Mouse (Mus musculus): ENCODE results near the gene Gm6217.
"Not testable (repeated sequence)": the region's sequence is repeated elsewhere in the genome, so short reads cannot be mapped to it uniquely, and the experiment has no call there.

Gene Gm6217

DNA sequence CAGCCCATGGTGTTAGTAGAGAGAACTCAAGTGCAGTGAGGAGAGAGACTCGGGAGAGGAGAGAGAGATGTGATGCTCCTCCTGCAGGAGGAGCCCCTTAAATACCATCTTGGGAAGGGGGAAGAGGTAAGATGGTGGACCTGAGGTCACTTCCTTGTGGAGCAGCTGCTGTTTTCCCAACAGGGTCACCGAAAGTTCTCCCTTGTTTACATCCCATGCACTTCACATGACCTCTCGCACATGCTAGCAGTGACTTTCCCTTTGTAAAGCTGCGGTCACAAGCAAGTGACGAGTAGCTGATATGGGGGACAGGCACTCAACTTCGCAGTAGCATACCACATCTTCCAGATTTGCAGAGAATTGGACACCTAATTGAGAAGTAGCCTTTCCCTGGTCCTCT, at the start of gene Gm6217:
Gm6217 (minus strand) TSS at position 74 of the 400 bp plus-strand sequence.
- DNase-seq: not testable (repeated sequence)

DNA sequence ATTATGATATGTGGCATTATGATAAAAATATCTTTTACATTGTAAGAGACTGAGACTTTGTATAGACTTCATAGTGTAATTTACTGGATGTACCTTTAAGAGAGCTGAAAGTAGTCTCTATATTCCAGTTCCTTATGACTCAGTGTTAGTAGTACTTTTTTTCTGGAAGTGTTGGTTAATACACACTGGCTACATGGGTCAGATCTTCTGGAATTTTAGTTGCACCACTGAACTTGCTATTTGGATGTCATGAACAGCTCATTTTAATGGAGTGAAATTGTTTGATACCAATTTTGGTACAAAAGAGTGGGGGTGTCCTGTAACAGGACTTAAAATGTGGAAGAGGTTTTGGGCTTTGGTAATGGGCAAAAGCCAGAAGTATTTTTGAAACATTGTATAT, 46.6 kb upstream of the Gm6217 start:
- no peak for DNase-seq

DNA sequence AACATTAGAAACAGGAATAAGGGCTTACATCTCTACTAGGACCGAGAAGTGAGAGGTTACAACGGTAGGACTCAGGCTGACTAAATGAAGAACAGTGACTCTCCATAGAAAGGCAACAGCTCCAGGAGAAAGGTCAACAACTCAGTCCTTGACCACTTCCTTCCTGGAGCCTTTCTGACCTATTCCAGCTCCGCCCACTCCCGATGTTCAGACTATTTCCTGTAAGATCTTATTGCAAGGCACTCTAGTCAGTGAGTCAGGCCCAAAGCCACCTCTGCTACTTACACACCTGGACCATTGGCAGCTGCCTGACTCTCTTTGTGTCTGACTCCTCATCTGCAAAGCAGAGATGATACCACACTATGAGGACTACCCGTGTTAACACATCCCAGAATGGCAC, 44.6 kb upstream of the Gm6217 start:
- DNase-seq: no peak

DNA sequence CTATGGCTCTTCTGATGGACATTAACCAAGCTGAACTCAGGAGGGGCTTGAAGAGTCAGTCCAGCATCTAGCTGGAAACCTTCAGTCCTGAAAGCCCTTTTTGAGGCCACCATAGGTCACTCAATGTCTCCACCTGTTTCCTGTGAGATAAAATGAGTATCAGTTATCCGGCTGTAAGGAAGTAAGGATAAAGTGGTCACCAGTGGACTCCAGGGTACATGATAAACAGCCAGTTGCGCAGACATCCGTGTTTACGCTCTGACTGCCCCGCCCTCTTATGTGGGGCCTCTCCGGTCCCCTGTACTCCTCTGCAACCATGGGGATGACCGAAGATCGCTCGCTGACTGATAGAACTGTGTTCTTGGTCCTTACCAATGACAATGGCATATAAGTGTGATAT, 43.1 kb upstream of the Gm6217 start:
- peak; percentile 48 for DNase-seq

DNA sequence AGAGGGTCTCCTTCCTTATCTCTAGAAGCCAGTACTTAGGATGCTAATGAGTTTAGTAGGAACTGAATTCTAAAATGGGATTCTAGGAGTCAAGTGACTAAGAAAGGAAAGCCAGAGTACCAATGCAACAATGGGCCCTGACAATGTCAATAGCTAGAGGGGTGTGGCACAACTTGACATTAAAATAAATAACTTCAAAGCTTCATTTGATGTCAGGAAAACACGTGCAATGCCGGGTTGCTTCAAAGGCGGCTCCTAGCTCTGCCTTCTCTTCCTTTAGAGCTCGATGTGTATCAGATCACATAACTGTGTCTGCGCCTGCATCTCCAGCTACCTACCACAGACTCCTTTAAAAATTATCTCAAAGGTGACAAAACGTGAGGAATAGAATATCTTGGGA, 42.7 kb upstream of the Gm6217 start:
- DNase-seq: no peak

DNA sequence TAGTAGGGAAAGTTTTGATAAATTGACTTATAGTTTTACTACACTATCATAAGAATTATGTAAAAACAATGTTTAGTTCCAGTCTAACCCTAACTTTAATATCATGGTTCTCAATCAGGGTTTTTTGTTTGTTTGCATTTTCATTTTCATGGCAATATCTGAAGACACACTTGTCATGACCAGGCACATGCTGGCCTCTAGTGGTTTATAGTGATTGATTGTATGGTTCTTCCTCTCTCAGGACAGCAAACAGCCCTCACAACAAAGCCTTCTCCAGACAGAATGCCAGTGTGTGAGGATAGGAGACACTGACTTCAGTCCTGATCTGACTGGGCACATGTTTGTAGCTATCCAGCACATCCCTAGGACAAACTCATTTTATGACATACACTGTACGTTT, 42.0 kb upstream of the Gm6217 start:
- DNase-seq: no peak

DNA sequence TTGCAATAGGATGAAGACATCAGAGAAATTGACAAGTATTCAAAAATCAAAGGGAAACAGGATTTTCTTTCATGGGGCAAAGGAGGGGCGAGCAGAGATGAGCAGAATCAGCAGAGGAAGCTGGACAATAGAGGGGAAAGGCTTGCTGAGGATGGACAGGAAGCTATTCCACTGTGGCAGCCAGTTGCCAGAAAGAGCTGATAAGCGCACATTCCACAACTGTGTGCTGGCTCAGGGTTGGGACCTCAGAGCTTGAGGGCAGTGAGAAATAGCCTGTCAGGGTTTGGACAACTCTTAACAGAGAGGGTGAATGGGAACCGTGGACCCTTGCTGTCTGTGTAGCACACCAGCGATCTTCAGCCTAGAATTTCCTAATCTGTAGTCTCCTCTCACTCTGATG, 40.8 kb upstream of the Gm6217 start:
- peak; percentile 18 for DNase-seq

DNA sequence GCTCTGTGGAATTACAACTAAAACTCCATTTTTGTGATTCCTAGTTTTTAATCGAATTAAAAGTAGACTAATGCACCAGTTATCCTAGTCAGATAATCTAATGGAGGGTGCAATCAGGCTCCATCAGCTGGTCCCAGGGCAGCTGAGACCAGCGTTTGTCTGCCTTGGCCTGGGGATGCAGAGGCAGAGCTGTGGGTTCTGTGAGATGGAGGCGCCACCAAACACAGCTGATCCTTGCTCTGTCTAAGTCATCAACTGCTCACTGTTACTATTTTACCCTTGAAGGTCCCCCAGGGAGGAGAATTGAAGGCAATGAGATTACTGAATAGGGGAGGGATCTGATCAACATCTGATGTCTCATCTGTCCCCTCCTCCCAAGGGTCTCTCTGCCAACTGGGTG, 35.2 kb upstream of the Gm6217 start:
- no peak for DNase-seq

DNA sequence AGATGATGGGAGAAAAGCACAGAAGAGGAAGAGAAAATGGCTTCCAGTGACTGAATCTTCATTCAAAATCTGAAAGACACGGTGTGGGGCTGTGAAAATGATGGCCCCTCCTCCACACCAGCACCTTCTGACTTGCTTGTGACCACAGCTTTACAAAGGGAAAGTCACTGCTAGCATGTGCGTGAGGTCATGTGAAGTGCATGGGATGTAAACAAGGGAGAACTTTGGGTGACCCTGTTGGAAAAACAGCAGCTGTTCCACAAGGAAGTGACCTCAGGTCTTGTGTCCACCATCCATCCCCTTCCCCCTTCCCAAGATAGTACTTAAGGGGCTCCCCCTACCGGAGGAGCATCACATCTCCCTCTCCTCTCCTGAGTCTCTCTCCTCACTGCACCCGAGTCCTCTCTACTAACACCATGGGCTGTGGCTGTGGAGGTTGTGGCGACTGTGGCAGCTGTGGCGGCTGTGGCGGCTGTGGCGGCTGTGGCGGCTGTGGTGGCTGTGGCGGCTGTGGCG, 28.7 kb upstream of the Gm6217 start, which contains the start of gene Gm47955:
Gm47955 (plus strand) TSS at position 417 of the 516 bp plus-strand sequence.
- no peak for DNase-seq

DNA sequence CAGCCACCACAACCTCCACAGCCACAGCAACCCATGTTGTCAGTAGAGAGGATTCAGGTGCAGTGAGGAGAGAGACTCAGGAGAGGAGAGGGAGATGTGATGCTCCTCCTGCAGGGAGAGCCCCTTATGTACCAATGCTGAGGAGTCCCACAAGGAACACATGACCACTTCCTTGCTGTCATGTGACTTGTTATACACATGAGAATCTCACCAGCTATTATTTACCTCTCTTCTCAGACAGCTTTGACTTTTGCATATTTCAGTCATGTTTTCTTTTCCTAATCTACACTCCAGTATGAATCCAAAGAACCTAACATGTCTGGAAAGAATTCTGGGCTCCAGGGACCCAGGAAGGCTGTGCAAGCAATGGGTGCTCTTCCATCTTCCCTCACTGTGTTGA, 24.7 kb upstream of the Gm6217 start, which contains the start of gene Gm7544:
Gm7544 (minus strand) TSS at position 101 of the 400 bp plus-strand sequence.
- not testable (repeated sequence) for DNase-seq

DNA sequence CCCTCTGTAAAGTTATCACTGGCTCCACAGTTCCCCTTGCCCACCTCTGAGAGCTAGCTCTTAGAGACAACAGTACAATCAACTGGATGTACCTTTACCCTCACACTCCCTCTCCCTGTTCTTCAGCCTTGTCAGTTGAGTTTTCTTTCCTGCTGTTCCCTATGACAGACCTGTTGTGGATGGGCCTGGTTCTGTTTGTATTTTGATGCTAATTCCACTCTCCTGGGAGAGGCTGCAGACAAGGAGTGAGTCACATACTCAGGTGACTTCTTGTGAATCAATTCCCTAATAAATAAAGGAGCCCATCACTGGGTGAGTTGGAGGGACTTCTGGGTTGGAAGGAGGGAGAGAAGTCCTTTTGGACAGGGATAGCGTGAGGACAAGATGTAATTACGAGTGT, 17.4 kb upstream of the Gm6217 start:
- DNase-seq: no peak

DNA sequence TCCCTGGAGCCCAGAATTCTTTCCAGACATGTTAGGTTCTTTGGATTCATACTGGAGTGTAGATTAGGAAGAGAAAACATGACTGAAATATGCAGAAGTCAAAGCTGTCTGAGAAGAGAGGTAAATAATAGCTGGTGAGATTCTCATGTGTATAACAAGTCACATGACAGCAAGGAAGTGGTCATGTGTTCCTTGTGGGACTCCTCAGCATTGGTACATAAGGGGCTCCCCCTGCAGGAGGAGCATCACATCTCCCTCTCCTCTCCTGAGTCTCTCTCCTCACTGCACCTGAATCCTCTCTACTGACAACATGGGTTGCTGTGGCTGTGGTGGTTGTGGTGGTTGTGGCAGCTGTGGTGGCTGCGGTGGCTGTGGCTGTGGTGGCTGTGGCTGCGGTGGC, 14.8 kb upstream of the Gm6217 start:
- not testable (repeated sequence) for DNase-seq

DNA sequence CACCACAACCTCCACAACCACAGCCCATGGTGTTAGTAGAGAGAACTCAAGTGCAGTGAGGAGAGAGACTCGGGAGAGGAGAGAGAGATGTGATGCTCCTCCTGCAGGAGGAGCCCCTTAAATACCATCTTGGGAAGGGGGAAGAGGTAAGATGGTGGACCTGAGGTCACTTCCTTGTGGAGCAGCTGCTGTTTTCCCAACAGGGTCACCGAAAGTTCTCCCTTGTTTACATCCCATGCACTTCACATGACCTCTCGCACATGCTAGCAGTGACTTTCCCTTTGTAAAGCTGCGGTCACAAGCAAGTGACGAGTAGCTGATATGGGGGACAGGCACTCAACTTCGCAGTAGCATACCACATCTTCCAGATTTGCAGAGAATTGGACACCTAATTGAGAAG, 12.1 kb upstream of the Gm6217 start, which contains the start of gene A030003K21Rik:
A030003K21Rik (minus strand) TSS at position 94 of the 400 bp plus-strand sequence.
- DNase-seq: not testable (repeated sequence)

DNA sequence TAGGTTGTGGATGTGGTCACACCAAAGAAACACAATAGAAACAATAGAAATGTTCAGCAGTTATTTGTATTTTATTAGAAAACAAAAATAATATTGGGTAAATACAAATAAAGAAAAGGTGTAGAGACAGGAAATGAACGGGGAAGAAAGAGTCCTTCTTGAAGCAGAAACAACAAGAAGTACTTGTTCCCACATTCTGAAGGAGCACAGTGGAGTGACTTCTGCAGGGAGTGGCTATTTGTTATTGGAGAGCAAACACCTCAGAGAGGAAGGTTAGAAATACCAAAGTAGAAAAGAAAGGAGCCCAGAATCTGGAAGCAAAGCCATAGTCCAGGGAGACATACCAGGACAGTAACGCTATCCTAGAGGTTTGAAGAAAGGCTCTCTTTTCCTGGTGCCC, 11.3 kb upstream of the Gm6217 start:
- DNase-seq: not testable (repeated sequence)

DNA sequence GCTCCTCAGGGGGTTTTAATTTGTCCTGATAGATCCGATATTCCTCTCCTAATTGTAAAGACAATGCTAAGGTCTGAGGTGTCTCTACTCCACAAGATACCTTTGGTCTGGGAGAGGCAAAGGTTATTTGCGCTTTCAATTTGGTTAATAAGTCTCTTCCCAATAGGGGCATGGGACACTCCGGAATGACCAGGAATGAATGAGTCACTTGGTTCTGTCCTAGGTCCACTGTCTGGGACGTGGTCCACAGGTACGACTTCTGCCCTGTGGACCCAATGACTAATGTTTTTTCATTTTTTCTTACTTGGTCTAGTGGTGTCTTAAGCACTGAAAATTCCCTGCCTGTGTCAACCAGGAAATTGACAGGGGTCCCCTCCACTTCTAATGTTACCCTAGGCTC, 7.5 kb upstream of the Gm6217 start:
- no peak for DNase-seq

DNA sequence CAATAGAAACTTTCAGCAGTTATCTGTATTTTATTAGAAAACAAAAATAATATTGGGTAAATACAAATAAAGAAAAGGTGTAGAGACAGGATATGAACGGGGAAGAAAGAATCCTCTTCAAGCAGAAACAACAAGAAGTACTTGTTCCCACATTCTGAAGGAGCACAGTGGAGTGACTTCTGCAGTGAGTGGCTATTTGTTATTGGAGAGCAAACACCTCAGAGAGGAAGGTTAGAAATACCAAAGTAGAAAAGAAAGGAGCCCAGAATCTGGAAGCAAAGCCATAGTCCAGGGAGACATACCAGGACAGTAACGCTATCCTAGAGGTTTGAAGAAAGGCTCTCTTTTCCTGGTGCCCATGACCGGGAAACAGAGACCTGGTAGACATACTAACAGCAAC, 641 bp downstream of the Gm6217 start:
- DNase-seq: not testable (repeated sequence)

DNA sequence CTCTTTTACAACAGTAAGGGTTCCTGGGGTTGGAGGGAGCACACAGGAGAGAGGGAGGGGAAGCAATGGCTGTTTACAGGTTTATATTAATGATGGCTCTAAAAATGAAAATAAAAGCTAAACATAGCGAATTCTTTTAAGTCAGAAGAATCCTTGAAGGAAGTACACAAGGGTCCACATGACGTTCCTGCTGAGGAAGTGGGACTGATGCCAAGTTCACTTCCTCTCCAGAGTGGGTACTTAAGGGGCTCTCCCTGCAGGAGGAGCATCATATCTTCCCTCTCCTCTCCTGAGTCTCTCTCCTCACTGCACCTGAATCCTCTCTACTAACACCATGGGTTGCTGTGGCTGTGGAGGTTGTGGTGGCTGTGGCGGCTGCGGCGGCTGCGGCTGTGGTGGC, 6.5 kb downstream of the Gm6217 start, which contains the start of gene A030014E15Rik:
A030014E15Rik (plus strand) TSS at position 268 of the 400 bp plus-strand sequence.
- no peak for DNase-seq

DNA sequence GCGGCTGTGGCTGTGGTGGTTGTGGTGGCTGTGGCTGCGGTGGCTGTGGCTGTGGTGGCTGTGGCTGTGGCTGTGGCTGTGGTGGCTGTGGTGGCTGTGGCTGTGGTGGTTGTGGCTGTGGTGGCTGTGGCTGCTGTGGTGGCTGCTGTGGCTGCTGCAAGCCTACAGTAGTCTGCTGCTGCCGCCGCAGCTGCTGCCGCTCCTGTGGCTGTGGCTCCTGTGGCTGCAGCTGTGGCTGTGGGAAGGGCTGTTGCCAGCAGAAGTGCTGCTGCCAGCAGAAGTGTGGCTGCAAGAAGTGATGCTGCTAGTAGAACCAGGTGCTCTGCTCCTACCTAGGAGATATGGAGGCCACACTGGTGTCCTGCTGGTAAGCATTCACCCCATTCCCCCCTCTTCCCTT, 17.8 kb downstream of the Gm6217 start:
- not testable (repeated sequence) for DNase-seq

DNA sequence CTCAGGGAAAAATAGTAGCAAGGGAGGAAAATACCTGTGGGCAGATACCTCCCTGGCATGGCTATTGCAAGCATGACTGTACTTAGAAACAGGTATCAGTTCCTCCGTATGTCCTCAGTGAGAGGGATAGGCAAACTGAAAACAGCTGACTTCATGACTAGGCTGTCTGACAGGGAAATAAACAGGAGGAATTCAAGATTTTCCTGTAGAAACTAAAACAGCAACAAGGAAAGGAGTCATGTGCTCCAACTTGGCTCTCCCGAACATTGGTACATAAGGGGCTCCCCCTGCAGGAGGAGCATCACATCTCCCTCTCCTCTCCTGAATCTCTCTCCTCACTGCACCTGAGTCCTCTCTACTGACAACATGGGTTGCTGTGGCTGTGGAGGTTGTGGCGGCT, 18.2 kb downstream of the Gm6217 start, which contains the start of gene A030005L19Rik:
A030005L19Rik (plus strand) TSS at position 301 of the 400 bp plus-strand sequence.
- peak; percentile 22 for DNase-seq

DNA sequence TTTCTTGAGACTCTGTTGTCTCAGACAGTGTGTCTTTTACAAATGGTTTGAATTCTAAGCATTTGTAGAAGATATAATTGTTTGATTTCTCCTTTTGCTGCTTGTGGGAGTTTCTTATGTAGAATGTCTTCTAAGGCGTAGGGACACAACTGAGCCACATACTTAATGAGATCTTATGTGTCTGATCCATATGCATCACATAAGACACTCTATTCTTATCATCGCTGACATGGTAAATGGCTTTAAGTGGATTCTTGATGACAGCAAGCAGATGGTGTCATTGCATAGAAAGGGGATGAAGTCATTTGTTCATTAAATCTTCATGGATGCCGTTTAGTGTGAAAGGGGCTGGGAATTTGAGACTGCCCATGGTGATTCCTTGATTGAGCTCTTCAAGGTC, 25.3 kb downstream of the Gm6217 start:
- DNase-seq: no peak

DNA sequence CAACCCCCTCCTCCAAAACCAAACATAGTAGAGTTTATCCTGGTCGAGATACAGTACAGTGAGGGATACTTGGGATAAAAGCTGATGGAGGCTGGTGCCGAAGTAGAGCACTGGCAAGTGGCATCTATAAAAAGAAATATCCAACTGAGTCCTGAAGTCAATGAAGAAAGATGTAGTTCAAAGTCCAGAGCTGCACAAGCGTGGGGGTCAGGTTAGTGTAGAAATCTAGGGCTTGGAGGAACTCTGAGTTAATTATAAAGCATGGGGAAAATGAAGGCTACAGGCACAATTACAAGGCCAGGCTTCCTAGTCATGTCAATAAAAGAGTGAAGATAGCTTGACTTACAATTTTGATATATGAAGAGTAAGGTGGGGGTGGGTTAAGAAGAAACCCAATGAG, 30.0 kb downstream of the Gm6217 start:
- no peak for DNase-seq

DNA sequence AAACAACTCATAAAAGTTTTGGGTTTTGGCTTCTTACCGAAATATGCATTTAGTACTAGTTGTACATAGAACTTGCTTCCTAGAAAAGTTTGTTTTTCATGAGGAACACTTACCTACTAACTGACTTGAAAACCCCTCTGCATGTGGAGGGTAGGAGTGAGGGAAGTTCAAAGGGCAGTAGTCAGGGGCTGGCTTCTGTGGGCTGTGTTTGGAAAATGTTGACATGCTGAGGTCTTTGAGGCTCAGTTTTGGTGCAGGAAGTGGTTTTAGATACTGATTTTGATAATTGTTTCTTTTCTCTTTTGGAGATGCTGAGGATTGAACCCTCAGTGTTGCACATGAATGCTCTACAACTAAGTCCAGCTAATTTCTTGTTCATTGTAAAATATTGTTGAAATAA, 30.6 kb downstream of the Gm6217 start:
- DNase-seq: no peak

DNA sequence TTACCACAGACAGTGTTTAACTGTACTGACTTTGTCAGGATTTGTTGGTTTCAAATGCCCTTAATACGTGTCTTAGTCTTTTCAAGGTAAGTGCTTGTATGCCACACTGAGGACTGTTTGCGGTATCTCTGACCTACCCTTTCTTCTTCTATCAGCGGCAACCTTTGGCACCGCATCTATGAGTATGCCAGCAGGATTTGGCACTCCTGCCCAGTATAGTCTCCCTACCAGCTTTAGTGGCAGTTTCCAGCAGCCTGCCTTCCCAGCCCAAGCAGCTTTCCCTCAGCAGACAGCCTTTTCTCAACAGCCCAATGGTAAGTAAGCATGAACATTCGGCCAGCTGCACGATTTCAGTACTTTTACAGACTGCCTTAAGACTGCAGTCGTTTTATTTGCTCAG, 37.9 kb downstream of the Gm6217 start:
- DNase-seq: no peak

Measured in liver (tissue).